Mouse (Mus musculus): ENCODE results near the gene Rpl23.

- TF ChIP-seq POLR2A (IDR thresholded peaks at IDR 0.05; ENCODE audit: control insufficient read depth, low read depth, low read length): no peak
- TF ChIP-seq CTCF (IDR thresholded peaks at IDR 0.05; ENCODE audit: control insufficient read depth, insufficient read depth, insufficient replicate concordance, low read depth, low read length): no peak
These were observed 18.6 kb upstream of the Rpl23 start for GRCm38 (mm10) chr11:97800691-97801408.

All from testis, adult 2 months (tissue).